Mouse (Mus musculus) liver, adult 2 months (tissue): ENCODE measurements at regions not wholly inside any gene's neighbourhood (a gene's known extent, or its start where the extent isn't known, plus 50 kb on each side); places are given as distances from the start of the nearest gene placed in this dataset.

ENCODE experiments used
- DNase-seq: peaks from one replicate; pipeline ENCODE4 v3.0.0-alpha.2; 2011; ENCODE audit warnings: low read depth, low spot score; ENCODE audit errors: extremely low read depth
- H3K27ac ChIP-seq: fragments of 200-500 bp; replicated peaks from 2 replicates; pipeline ENCODE4 v1.5.1; 2012; ENCODE audit warnings: low read depth, mild to moderate bottlenecking, control low read depth, inconsistent platforms, low read length; ENCODE audit not compliant: insufficient read depth
- H3K27me3 ChIP-seq: fragments of 200-500 bp; 2 replicates; pipeline ENCODE4 v1.6.1; 2012; ENCODE audit warnings: mild to moderate bottlenecking, moderate library complexity, low read length, inconsistent platforms; ENCODE audit not compliant: control insufficient read depth, insufficient read depth
- H3K36me3 ChIP-seq: fragments of 200-500 bp; 2 replicates; pipeline ENCODE4 v1.6.1; 2012; ENCODE audit warnings: low read length, inconsistent platforms; ENCODE audit not compliant: control insufficient read depth, insufficient read depth
- H3K4me1 ChIP-seq: fragments of 200-500 bp; 2 replicates; pipeline ENCODE4 v1.6.1; 2011; ENCODE audit warnings: low read length; ENCODE audit not compliant: control insufficient read depth, insufficient read depth
- H3K4me3 ChIP-seq: fragments of 200-500 bp; 2 replicates; pipeline ENCODE4 v1.5.1; 2011; ENCODE audit warnings: low read depth, mild to moderate bottlenecking, control low read depth, low read length, moderate library complexity; ENCODE audit not compliant: insufficient read depth
- H3K79me2 ChIP-seq: fragments of 200-500 bp; 2 replicates; pipeline ENCODE4 v1.6.1; 2012; ENCODE audit warnings: inconsistent platforms, mild to moderate bottlenecking, low read length, moderate library complexity; ENCODE audit not compliant: control insufficient read depth, insufficient read depth
- H3K9ac ChIP-seq: fragments of 200-500 bp; 2 replicates; pipeline ENCODE4 v1.6.1; 2012; ENCODE audit warnings: low read depth, mild to moderate bottlenecking, control low read depth, inconsistent platforms, low read length
- CTCF ChIP-seq: fragments of 200-500 bp; IDR thresholded peaks from 2 replicates; pipeline ENCODE4 v1.5.1; 2011; ENCODE audit warnings: low read depth, low read length, control low read depth
- POLR2A ChIP-seq: fragments of 200-500 bp; IDR thresholded peaks from 2 replicates; pipeline ENCODE4 v1.6.1; 2011; ENCODE audit warnings: low read length, control low read depth; ENCODE audit not compliant: insufficient read depth; ENCODE audit errors: extremely low read depth
- WGBS: fragments of 180-500 bp; shearing (Covaris S2); methylation state at CpG from one replicate; pipeline ENCODE4 v1.1.7; 2018; 5-methylcytosine and 5-hydroxymethylcytosine counted together

- H3K4me3 ChIP-seq: no peak overlapping the region
- no peak overlapping the region for H3K27ac ChIP-seq
- H3K79me2 ChIP-seq: no peaks in the 10 kb centered on the region
- H3K27me3 ChIP-seq: no peaks in the 10 kb centered on the region
- H3K4me1 ChIP-seq: no peaks in the 10 kb centered on the region
- no peaks in the 10 kb centered on the region for H3K36me3 ChIP-seq
- no peak for TF ChIP-seq CTCF
- no peak for TF ChIP-seq POLR2A
- no peak overlapping the region for H3K9ac ChIP-seq
- DNase-seq: no peak
- WGBS: 82% methylated on average over 5 of the region's 5 CpGs
Observed at GRCm38 (mm10) chr17:79520283-79520682, 91.4 kb upstream of the Rmdn2 start.

- DNase-seq: no peak
- H3K27ac ChIP-seq: no peak overlapping the region
- no peaks in the 10 kb centered on the region for H3K36me3 ChIP-seq
- no peaks in the 10 kb centered on the region for H3K79me2 ChIP-seq
- H3K4me1 ChIP-seq: no peaks in the 10 kb centered on the region
- H3K4me3 ChIP-seq: no peak overlapping the region
- TF ChIP-seq CTCF (no peak), POLR2A (no peak)
- WGBS: 94% methylated on average over 7 of the region's 7 CpGs
- no peaks in the 10 kb centered on the region for H3K27me3 ChIP-seq
- H3K9ac ChIP-seq: no peak overlapping the region
Observed at GRCm38 (mm10) chr17:79521691-79522090, 90.0 kb upstream of the Rmdn2 start.

GRCm38 (mm10) chr17:79523230-79523629 is 88.4 kb upstream of the Rmdn2 start:
- TF ChIP-seq CTCF: no peak
- no peak for TF ChIP-seq POLR2A
- DNase-seq: no peak
- 93% methylated on average over 3 of the region's 3 CpGs for WGBS

GRCm38 (mm10) chr17:79527391-79527790 is 84.3 kb upstream of the Rmdn2 start:
- TF ChIP-seq CTCF: no peak
- TF ChIP-seq POLR2A: no peak
- WGBS: 91% methylated on average over 3 of the region's 3 CpGs
- Histone ChIP-seq H3K27me3 (no peaks in the 10 kb centered on the region), H3K4me3 (no peak overlapping the region), H3K9ac (no peak overlapping the region), H3K79me2 (no peaks in the 10 kb centered on the region), H3K27ac (no peak overlapping the region), H3K36me3 (no peaks in the 10 kb centered on the region), H3K4me1 (no peaks in the 10 kb centered on the region)
- no peak for DNase-seq

More at GRCm38 (mm10) chr17:79523230-79523629, 88.4 kb upstream of the Rmdn2 start:
- Histone ChIP-seq H3K4me1 (no peaks in the 10 kb centered on the region), H3K27me3 (no peaks in the 10 kb centered on the region), H3K36me3 (no peaks in the 10 kb centered on the region), H3K9ac (no peak overlapping the region), H3K4me3 (no peak overlapping the region), H3K79me2 (no peaks in the 10 kb centered on the region), H3K27ac (no peak overlapping the region)

- no peak for TF ChIP-seq CTCF
- TF ChIP-seq POLR2A: no peak
- no peaks in the 10 kb centered on the region for H3K36me3 ChIP-seq
- H3K79me2 ChIP-seq: no peaks in the 10 kb centered on the region
Observed at GRCm38 (mm10) chr17:79536549-79536948, 75.1 kb upstream of the Rmdn2 start.

GRCm38 (mm10) chr17:79538789-79539188 is 72.9 kb upstream of the Rmdn2 start:
- Histone ChIP-seq H3K9ac (no peak overlapping the region), H3K27ac (no peak overlapping the region), H3K4me3 (no peak overlapping the region), H3K36me3 (no peaks in the 10 kb centered on the region), H3K4me1 (no peaks in the 10 kb centered on the region), H3K79me2 (no peaks in the 10 kb centered on the region), H3K27me3 (no peaks in the 10 kb centered on the region)
- WGBS: 72% methylated on average over 4 of the region's 4 CpGs
- TF ChIP-seq POLR2A: no peak
- TF ChIP-seq CTCF: no peak
- no peak for DNase-seq

More at GRCm38 (mm10) chr17:79536549-79536948, 75.1 kb upstream of the Rmdn2 start:
- Histone ChIP-seq H3K27ac (no peak overlapping the region), H3K27me3 (no peaks in the 10 kb centered on the region), H3K4me3 (no peak overlapping the region), H3K9ac (no peak overlapping the region), H3K4me1 (no peaks in the 10 kb centered on the region)
- DNase-seq: no peak
- WGBS: 79% methylated on average over 4 of the region's 4 CpGs
